Mouse (Mus musculus) lung, postnatal 14 days (tissue): ENCODE measurements at regions not wholly inside any gene's neighbourhood (a gene's known extent, or its start where the extent isn't known, plus 50 kb on each side); places are given as distances from the start of the nearest gene placed in this dataset.
A peak's percentile ranks its signal among the peaks of the same experiment; 100 is the strongest.
"Not testable (repeated sequence)": the region's sequence is repeated elsewhere in the genome, so short reads cannot be mapped to it uniquely, and the experiment has no call there.

Source experiments
- DNase-seq: peaks from one replicate; pipeline ENCODE4 v3.0.0; 2021

GRCm38 (mm10) chr16:50847693-50848092, 256.7 kb upstream of the Ccdc54 start:
- DNase-seq, result no peak

- DNase-seq, result no peak
These were observed 255.6 kb upstream of the Ccdc54 start for GRCm38 (mm10) chr16:50846505-50846904.

GRCm38 (mm10) chr16:50841677-50842580, 251.0 kb upstream of the Ccdc54 start:
- peak; percentile 75 for DNase-seq

- no peak for DNase-seq
These were observed 250.3 kb upstream of the Ccdc54 start for GRCm38 (mm10) chr16:50841205-50841604.

- no peak for DNase-seq
These were observed 248.7 kb upstream of the Ccdc54 start for GRCm38 (mm10) chr16:50839665-50840064.

GRCm38 (mm10) chr16:50837416-50837815, 246.5 kb upstream of the Ccdc54 start:
- DNase-seq, result no peak

- no peak for DNase-seq
These were observed 245.5 kb upstream of the Ccdc54 start for GRCm38 (mm10) chr16:50836457-50836856.

GRCm38 (mm10) chr16:50833357-50833756, 242.4 kb upstream of the Ccdc54 start:
- no peak for DNase-seq

- DNase-seq, result no peak
These were observed 231.4 kb upstream of the Ccdc54 start for GRCm38 (mm10) chr16:50822352-50822751.

- no peak for DNase-seq
These were observed 223.7 kb upstream of the Ccdc54 start for GRCm38 (mm10) chr16:50814626-50815025.

GRCm38 (mm10) chr16:50799145-50799794, 208.3 kb upstream of the Ccdc54 start:
- peak; percentile 65 for DNase-seq

GRCm38 (mm10) chr16:50798095-50798494, 207.1 kb upstream of the Ccdc54 start:
- DNase-seq, result no peak

GRCm38 (mm10) chr16:50792960-50793359, 202.0 kb upstream of the Ccdc54 start:
- DNase-seq, result no peak

- no peak for DNase-seq
These were observed 201.6 kb upstream of the Ccdc54 start for GRCm38 (mm10) chr16:50792506-50792905.

GRCm38 (mm10) chr16:50788702-50789101, 197.7 kb upstream of the Ccdc54 start:
- DNase-seq, result no peak

- DNase-seq, result no peak
These were observed 195.2 kb upstream of the Ccdc54 start for GRCm38 (mm10) chr16:50786199-50786598.

GRCm38 (mm10) chr16:50785384-50785783, 194.4 kb upstream of the Ccdc54 start:
- no peak for DNase-seq

GRCm38 (mm10) chr16:50784651-50785228, 193.8 kb upstream of the Ccdc54 start:
- no peak for DNase-seq

- DNase-seq, result no peak
These were observed 193.1 kb upstream of the Ccdc54 start for GRCm38 (mm10) chr16:50783784-50784650.

GRCm38 (mm10) chr16:50783240-50783639, 192.3 kb upstream of the Ccdc54 start:
- no peak for DNase-seq

- DNase-seq, result no peak
These were observed 188.3 kb upstream of the Ccdc54 start for GRCm38 (mm10) chr16:50779030-50779784.

GRCm38 (mm10) chr16:50774699-50775098, 183.7 kb upstream of the Ccdc54 start:
- not testable (repeated sequence) for DNase-seq
